Comparison of ENCODE assay signal across 7 mouse cellular contexts in the genomic region with DNA sequence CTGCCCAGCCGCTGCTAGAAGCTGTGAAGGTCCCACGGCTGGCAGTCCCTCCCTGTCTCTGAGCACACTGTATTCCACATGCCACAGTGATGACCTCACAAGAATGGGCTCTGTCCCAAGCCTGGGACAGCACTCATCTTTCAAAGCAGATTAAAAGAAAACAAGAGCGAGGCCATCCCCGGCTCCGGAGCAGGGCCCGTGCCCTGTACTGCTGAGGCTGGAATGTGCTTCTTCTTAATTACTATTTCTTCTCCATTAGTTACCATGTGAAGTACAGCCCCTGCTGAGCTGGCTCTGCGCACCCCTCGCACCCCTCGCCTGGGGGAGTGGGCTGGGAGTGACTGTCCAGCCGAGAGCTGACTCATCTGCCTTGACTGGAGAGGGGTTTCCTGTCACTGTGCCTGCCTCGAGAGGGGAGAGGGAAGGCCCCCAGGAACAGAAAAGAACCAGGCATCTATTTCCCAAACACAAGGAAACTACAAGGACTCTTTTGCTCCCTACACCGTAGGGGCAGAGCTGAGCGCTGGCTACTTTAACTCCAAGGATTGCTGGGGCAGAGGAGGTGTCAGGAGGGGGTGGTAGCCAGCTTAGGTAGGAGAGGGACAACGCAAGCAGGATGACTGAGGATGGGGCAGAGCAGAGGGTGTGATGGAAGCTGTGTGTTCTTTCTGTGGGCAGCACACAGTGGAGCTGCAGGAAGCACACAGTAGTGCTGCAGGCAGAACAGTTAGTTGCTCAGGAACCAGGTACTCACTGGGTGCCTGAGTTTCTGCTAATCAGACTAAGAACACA.
DNase-seq lines count a peak whose midpoint lies in the region; ATAC-seq lines count a peak whose summit lies in the region.

No protein-coding gene starts in this region.

- no peak overlapping the region for H3K27ac ChIP-seq in embryonic facial prominence, embryonic 12.5 days
- no peak overlapping the region for H3K27ac ChIP-seq in heart, embryonic 16.5 days (ENCODE audit: low read length)
- no peak overlapping the region for H3K27ac ChIP-seq in midbrain, embryonic 16.5 days (ENCODE audit: low read length)

- no peaks in the 10 kb centered on the region for H3K36me3 ChIP-seq in embryonic facial prominence, embryonic 12.5 days
- no peaks in the 10 kb centered on the region for H3K36me3 ChIP-seq in heart, embryonic 16.5 days (ENCODE audit: control insufficient read depth, insufficient read depth)
- H3K36me3 ChIP-seq in midbrain, embryonic 16.5 days (ENCODE audit: control insufficient read depth, insufficient read depth, low read length): no peaks in the 10 kb centered on the region

- ATAC-seq in embryonic facial prominence, embryonic 12.5 days (ENCODE audit: insufficient number of reproducible peaks, insufficient read depth, low FRiP score, low TSS enrichment): no peak
- ATAC-seq in heart, embryonic 16.5 days (replicated peaks; ENCODE audit: extremely low read depth, insufficient read depth, low FRiP score): peak; percentile 83
- ATAC-seq in midbrain, embryonic 16.5 days: peak; percentile 48; the same call in 1 of the 2 replicates

- peaks cover 6% of the 10 kb centered on the region; the same call in 1 of the 2 replicates for H3K27me3 ChIP-seq in embryonic facial prominence, embryonic 12.5 days
- no peaks in the 10 kb centered on the region; the same call in 1 of the 2 replicates for H3K27me3 ChIP-seq in heart, embryonic 16.5 days (ENCODE audit: control insufficient read depth, insufficient read depth, low read length)
- no peaks in the 10 kb centered on the region; the same call in 1 of the 2 replicates for H3K27me3 ChIP-seq in midbrain, embryonic 16.5 days (ENCODE audit: control insufficient read depth, insufficient read depth, low read depth, low read length)

- H3K9ac ChIP-seq in embryonic facial prominence, embryonic 12.5 days: no peak overlapping the region
- H3K9ac ChIP-seq in heart, embryonic 16.5 days (ENCODE audit: low read length): peak overlapping the region; percentile 34
- H3K9ac ChIP-seq in midbrain, embryonic 16.5 days (ENCODE audit: low read depth, low read length): no peak overlapping the region

- H3K4me1 ChIP-seq in embryonic facial prominence, embryonic 12.5 days: peaks cover 26% of the 10 kb centered on the region
- H3K4me1 ChIP-seq in heart, embryonic 16.5 days (ENCODE audit: control insufficient read depth, insufficient read depth, low read length): peaks cover 10% of the 10 kb centered on the region
- H3K4me1 ChIP-seq in midbrain, embryonic 16.5 days (ENCODE audit: control insufficient read depth, insufficient read depth, low read length): peaks cover 10% of the 10 kb centered on the region

- H3K9me3 ChIP-seq in embryonic facial prominence, embryonic 12.5 days: no peaks in the 10 kb centered on the region
- no peaks in the 10 kb centered on the region for H3K9me3 ChIP-seq in heart, embryonic 16.5 days (replicated peaks; ENCODE audit: control insufficient read depth, low read length)
- no peaks in the 10 kb centered on the region for H3K9me3 ChIP-seq in midbrain, embryonic 16.5 days (replicated peaks; ENCODE audit: control insufficient read depth, low read length, poor library complexity, severe bottlenecking)

- 0 out of 2 replicates have a peak overlapping the region, but pooled peaks have one; percentile 3 for H3K4me2 ChIP-seq in embryonic facial prominence, embryonic 12.5 days (replicated peaks)
- peak overlapping the region; percentile 44; the same call in 1 of the 2 replicates for H3K4me2 ChIP-seq in heart, embryonic 16.5 days (ENCODE audit: low read depth, low read length)
- no peak overlapping the region for H3K4me2 ChIP-seq in midbrain, embryonic 16.5 days (ENCODE audit: low read length)

- no peak overlapping the region for H3K4me3 ChIP-seq in embryonic facial prominence, embryonic 12.5 days
- no peak overlapping the region for H3K4me3 ChIP-seq in heart, embryonic 16.5 days (ENCODE audit: low read length)
- no peak overlapping the region for H3K4me3 ChIP-seq in midbrain, embryonic 16.5 days (ENCODE audit: low read depth, low read length)

- 12% methylated on average over 14 of the region's 14 CpGs for WGBS in embryonic facial prominence, embryonic 12.5 days
- WGBS in heart, embryonic 16.5 days: 10% methylated on average over 14 of the region's 14 CpGs
- WGBS in midbrain, embryonic 16.5 days: 6% methylated on average over 14 of the region's 14 CpGs

- DNase-seq in adrenal gland, adult 2 months: peak; percentile 92
- peak; percentile 83 for DNase-seq in kidney, postnatal 10 days
- no peak for DNase-seq in right cerebral cortex, adult 2 months (ENCODE audit: low spot score in 2 of 2)
- no peak for DNase-seq in left cerebral cortex, adult 11 months (ENCODE audit: low spot score)

Comparison
In these comparisons a context has a peak if more than half of its experiments do, and no peak if none do; other contexts are left out.
1. DNase-seq: peak in adrenal gland, adult 2 months (single experiment) and kidney, postnatal 10 days (single experiment); none in right cerebral cortex, adult 2 months (0 of 2) and left cerebral cortex, adult 11 months (single experiment).